In genomic region chr10:126810346-126811095, GRCm38 (mm10) we compare ENCODE assay signal across 10 mouse cellular contexts.
A peak's percentile ranks its signal among the peaks of the same experiment; 100 is the strongest.
DNase-seq lines count a peak whose midpoint lies in the region; ATAC-seq lines count a peak whose summit lies in the region.
"Had no signal": no experiment of that assay in that cellular context is flagged by ENCODE, and none has a peak within 500 bp of the region (broad histone marks: within the 10 kb centered on the region; RNA-seq: fewer than 3 reads in every experiment).

No protein-coding gene starts in this region.

- peaks cover 3% of the 10 kb centered on the region; the same call in 1 of the 2 replicates for H3K9me3 ChIP-seq in heart, embryonic 11.5 days (replicated peaks; ENCODE audit: control insufficient read depth, low read length)
- no peaks in the 10 kb centered on the region for H3K9me3 ChIP-seq in midbrain, embryonic 15.5 days
- H3K9me3 ChIP-seq in midbrain, embryonic 14.5 days (ENCODE audit: control insufficient read depth, low read length) = no peaks in the 10 kb centered on the region
- no peaks in the 10 kb centered on the region for H3K9me3 ChIP-seq in kidney, embryonic 14.5 days (ENCODE audit: control insufficient read depth, low read length)
- no peaks in the 10 kb centered on the region for H3K9me3 ChIP-seq in stomach, embryonic 14.5 days (ENCODE audit: control insufficient read depth, low read depth, low read length)
- H3K9me3 ChIP-seq: neural tube, embryonic 12.5 days had no signal

- no peak for DNase-seq in heart, postnatal 36 days
- DNase-seq in midbrain, embryonic 14.5 days = no peak
- DNase-seq in right cerebral cortex, adult 2 months (ENCODE audit: low spot score in 2 of 2) = no peak
- DNase-seq in spleen, postnatal 36 days (ENCODE audit: low spot score in 2 of 2) = no peak
- DNase-seq: cerebellum, adult 8-10 months had no signal

- H3K27ac ChIP-seq in heart, embryonic 11.5 days (ENCODE audit: low read depth, low read length) = no peak overlapping the region
- peak overlapping the region; percentile 7; the same call in 1 of the 2 replicates for H3K27ac ChIP-seq in midbrain, embryonic 15.5 days
- no peak overlapping the region for H3K27ac ChIP-seq in midbrain, embryonic 14.5 days (replicated peaks; ENCODE audit: low read depth, low read length)
- H3K27ac ChIP-seq in kidney, embryonic 14.5 days (ENCODE audit: low read depth, low read length) = no peak overlapping the region
- H3K27ac ChIP-seq in stomach, embryonic 14.5 days (ENCODE audit: low read length) = no peak overlapping the region
- H3K27ac ChIP-seq: neural tube, embryonic 12.5 days had no signal

- whole genome bisulfite sequencing in heart, embryonic 11.5 days (ENCODE audit: insufficient replicate concordance) = 70% methylated on average over 11 of the region's 11 CpGs
- 73% methylated on average over 11 of the region's 11 CpGs for WGBS in midbrain, embryonic 15.5 days
- WGBS in midbrain, embryonic 14.5 days = 76% methylated on average over 11 of the region's 11 CpGs
- WGBS in kidney, embryonic 14.5 days = 61% methylated on average over 11 of the region's 11 CpGs
- 60% methylated on average over 11 of the region's 11 CpGs for WGBS in stomach, embryonic 14.5 days

- intact Hi-C loops in heart, postnatal 36 days (cut with DNase I) = no loop called here

- ATAC-seq in heart, embryonic 11.5 days (replicated peaks; ENCODE audit: insufficient number of reproducible peaks, low FRiP score, low TSS enrichment) = no peak
- peak; percentile 20; the same call in 1 of the 2 replicates for ATAC-seq in midbrain, embryonic 15.5 days (replicated peaks)
- ATAC-seq in midbrain, embryonic 14.5 days (ENCODE audit: low FRiP score, low TSS enrichment) = no peak
- no peak for ATAC-seq in kidney, embryonic 14.5 days (ENCODE audit: low FRiP score, low TSS enrichment)
- no peak for ATAC-seq in stomach, embryonic 14.5 days (ENCODE audit: insufficient number of reproducible peaks, insufficient read depth, low FRiP score, low read depth)

- H3K4me3 ChIP-seq in heart, embryonic 11.5 days (ENCODE audit: low read depth, low read length) = no peak overlapping the region
- H3K4me3 ChIP-seq in midbrain, embryonic 15.5 days = no peak overlapping the region
- no peak overlapping the region for H3K4me3 ChIP-seq in midbrain, embryonic 14.5 days (replicated peaks; ENCODE audit: low read depth, low read length)
- no peak overlapping the region for H3K4me3 ChIP-seq in kidney, embryonic 14.5 days (ENCODE audit: low read length)
- no peak overlapping the region for H3K4me3 ChIP-seq in stomach, embryonic 14.5 days (ENCODE audit: low read depth, low read length)

- H3K4me1 ChIP-seq in heart, embryonic 11.5 days (ENCODE audit: control insufficient read depth, insufficient read depth, low read length) = no peaks in the 10 kb centered on the region
- H3K4me1 ChIP-seq in midbrain, embryonic 15.5 days = 0 out of 2 replicates have a peak, but pooled peaks cover 6% of the 10 kb centered on the region
- H3K4me1 ChIP-seq in midbrain, embryonic 14.5 days (ENCODE audit: control insufficient read depth, insufficient read depth, low read length) = no peaks in the 10 kb centered on the region
- H3K4me1 ChIP-seq in kidney, embryonic 14.5 days (ENCODE audit: control insufficient read depth, insufficient read depth, low read length) = no peaks in the 10 kb centered on the region; the same call in 1 of the 2 replicates
- peaks cover 2% of the 10 kb centered on the region; the same call in 1 of the 2 replicates for H3K4me1 ChIP-seq in stomach, embryonic 14.5 days (ENCODE audit: control insufficient read depth, insufficient read depth, low read length)
- H3K4me1 ChIP-seq: neural tube, embryonic 12.5 days had no signal

- H3K9ac ChIP-seq in heart, embryonic 11.5 days (ENCODE audit: low read depth, low read length) = no peak overlapping the region
- H3K9ac ChIP-seq in midbrain, embryonic 15.5 days = no peak overlapping the region
- no peak overlapping the region for H3K9ac ChIP-seq in midbrain, embryonic 14.5 days (replicated peaks; ENCODE audit: low read length)
- H3K9ac ChIP-seq in kidney, embryonic 14.5 days (ENCODE audit: low read depth, low read length) = no peak overlapping the region
- no peak overlapping the region for H3K9ac ChIP-seq in stomach, embryonic 14.5 days (replicated peaks; ENCODE audit: low read depth, low read length)

- no peaks in the 10 kb centered on the region for H3K36me3 ChIP-seq in heart, embryonic 11.5 days (ENCODE audit: control insufficient read depth, insufficient read depth, low read length)
- no peaks in the 10 kb centered on the region for H3K36me3 ChIP-seq in midbrain, embryonic 15.5 days (replicated peaks)
- H3K36me3 ChIP-seq in midbrain, embryonic 14.5 days (ENCODE audit: control insufficient read depth, insufficient read depth, low read length) = no peaks in the 10 kb centered on the region
- no peaks in the 10 kb centered on the region for H3K36me3 ChIP-seq in kidney, embryonic 14.5 days (ENCODE audit: control insufficient read depth, insufficient read depth, low read length)
- no peaks in the 10 kb centered on the region for H3K36me3 ChIP-seq in stomach, embryonic 14.5 days (ENCODE audit: control insufficient read depth, insufficient read depth, low read length)
- H3K36me3 ChIP-seq: neural tube, embryonic 12.5 days had no signal

- peak overlapping the region; percentile 57; the same call in 1 of the 2 replicates for H3K4me2 ChIP-seq in heart, embryonic 11.5 days
- no peak overlapping the region for H3K4me2 ChIP-seq in midbrain, embryonic 15.5 days
- H3K4me2 ChIP-seq in midbrain, embryonic 14.5 days (ENCODE audit: low read length) = no peak overlapping the region; the same call in 1 of the 2 replicates
- H3K4me2 ChIP-seq in kidney, embryonic 14.5 days (replicated peaks; ENCODE audit: low read depth, low read length) = peak overlapping the region; percentile 33; the same call in 1 of the 2 replicates
- H3K4me2 ChIP-seq in stomach, embryonic 14.5 days (replicated peaks; ENCODE audit: low read depth, low read length) = peak overlapping the region; percentile 44

- no peaks in the 10 kb centered on the region for H3K27me3 ChIP-seq in heart, embryonic 11.5 days (ENCODE audit: control insufficient read depth, insufficient read depth, low read length)
- no peaks in the 10 kb centered on the region for H3K27me3 ChIP-seq in midbrain, embryonic 15.5 days (replicated peaks)
- no peaks in the 10 kb centered on the region for H3K27me3 ChIP-seq in midbrain, embryonic 14.5 days (ENCODE audit: control insufficient read depth, insufficient read depth, low read length)
- no peaks in the 10 kb centered on the region for H3K27me3 ChIP-seq in kidney, embryonic 14.5 days (ENCODE audit: control insufficient read depth, insufficient read depth, low read length)
- H3K27me3 ChIP-seq in stomach, embryonic 14.5 days (ENCODE audit: control insufficient read depth, insufficient read depth, low read length) = no peaks in the 10 kb centered on the region
- H3K27me3 ChIP-seq: neural tube, embryonic 12.5 days had no signal

Comparison
In these comparisons a context has a peak if more than half of its experiments do, and no peak if none do; other contexts are left out.
1. H3K4me2 ChIP-seq: peak in heart, embryonic 11.5 days (single experiment), kidney, embryonic 14.5 days (single experiment) and stomach, embryonic 14.5 days (single experiment); none in midbrain, embryonic 15.5 days (single experiment) and midbrain, embryonic 14.5 days (single experiment).